Mouse (Mus musculus): ENCODE data around the gene Casp6. TPM values are rescaled to one million over a fixed set of nuclear protein-coding genes. Genes with fewer than 3 reads are reported as not detected.

The Casp6 gene
- polyA plus RNA-seq, 1 experiment: 19.1 TPM

DNA sequence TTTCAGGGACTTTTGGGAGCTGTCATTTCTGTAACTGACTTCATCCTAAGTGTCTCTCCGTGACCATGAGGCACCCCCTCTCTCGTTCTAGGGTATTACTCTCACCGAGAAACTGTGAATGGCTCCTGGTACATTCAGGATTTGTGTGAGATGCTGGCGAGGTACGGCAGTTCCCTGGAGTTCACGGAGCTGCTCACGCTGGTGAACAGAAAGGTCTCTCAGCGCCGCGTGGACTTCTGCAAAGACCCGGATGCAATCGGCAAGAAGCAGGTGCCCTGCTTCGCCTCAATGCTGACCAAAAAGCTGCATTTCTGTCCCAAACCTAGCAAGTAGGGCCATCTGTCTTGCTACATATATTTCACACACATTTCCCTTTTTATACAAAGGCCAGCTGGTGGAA, 12.0 kb downstream of the Casp6 start:
- DNase-seq (ENCODE audit: low read depth in 1 of 2, low spot score in 2 of 2): no peak
- H3K27me3 ChIP-seq (ENCODE audit: control insufficient read depth, insufficient read depth, low read length): no peaks in the 10 kb centered on the region
- no peak for TF ChIP-seq CTCF (IDR thresholded peaks at IDR 0.05; ENCODE audit: extremely low read depth, insufficient read depth, insufficient read length, insufficient replicate concordance)
- TF ChIP-seq POLR2A (IDR thresholded peaks at IDR 0.05; ENCODE audit: low read depth, low read length): no peak
- H3K36me3 ChIP-seq (ENCODE audit: control insufficient read depth, insufficient read depth, low read length): peaks cover 34% of the 10 kb centered on the region
- H3K4me3 ChIP-seq (ENCODE audit: extremely low read depth, insufficient read depth, insufficient read length): no peak overlapping the region
- 97% methylated on average over 13 of the region's 13 CpGs for WGBS
- no peaks in the 10 kb centered on the region for H3K4me1 ChIP-seq (ENCODE audit: control insufficient read depth, insufficient read depth, insufficient read length)
- H3K27ac ChIP-seq (ENCODE audit: insufficient read depth, low read length): no peak overlapping the region

DNA sequence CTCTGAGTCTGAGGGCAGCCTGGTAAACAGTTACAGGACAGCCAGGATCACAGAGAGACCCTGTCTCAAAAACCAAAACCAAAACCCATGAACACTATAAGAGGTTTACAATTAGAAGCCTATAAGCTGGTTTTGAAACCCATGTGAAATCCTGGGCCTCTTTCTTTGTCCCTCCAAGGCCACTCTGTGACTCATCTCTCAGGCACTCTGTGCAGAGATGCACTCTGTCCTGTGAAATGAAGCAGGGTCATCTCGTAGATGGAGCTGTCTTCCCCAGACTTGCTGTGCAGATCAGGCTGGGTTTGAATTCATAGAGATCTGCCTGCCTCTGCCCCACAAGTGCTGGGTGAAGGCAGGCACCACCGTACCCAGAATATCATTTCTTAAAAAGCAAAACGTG, 16.2 kb downstream of the Casp6 start:
- 83% methylated on average over 3 of the region's 3 CpGs for WGBS
- H3K36me3 ChIP-seq (ENCODE audit: control insufficient read depth, insufficient read depth, low read length): peaks cover 12% of the 10 kb centered on the region
- TF ChIP-seq POLR2A (IDR thresholded peaks at IDR 0.05; ENCODE audit: low read depth, low read length) (no peak), CTCF (IDR thresholded peaks at IDR 0.05; ENCODE audit: extremely low read depth, insufficient read depth, insufficient read length, insufficient replicate concordance) (no peak)
- no peak for DNase-seq (ENCODE audit: low read depth in 1 of 2, low spot score in 2 of 2)
- H3K4me3 ChIP-seq (ENCODE audit: extremely low read depth, insufficient read depth, insufficient read length): no peak overlapping the region
- no peaks in the 10 kb centered on the region for H3K4me1 ChIP-seq (ENCODE audit: control insufficient read depth, insufficient read depth, insufficient read length)
- no peak overlapping the region for H3K27ac ChIP-seq (ENCODE audit: insufficient read depth, low read length)
- no peaks in the 10 kb centered on the region for H3K27me3 ChIP-seq (ENCODE audit: control insufficient read depth, insufficient read depth, low read length)

DNA sequence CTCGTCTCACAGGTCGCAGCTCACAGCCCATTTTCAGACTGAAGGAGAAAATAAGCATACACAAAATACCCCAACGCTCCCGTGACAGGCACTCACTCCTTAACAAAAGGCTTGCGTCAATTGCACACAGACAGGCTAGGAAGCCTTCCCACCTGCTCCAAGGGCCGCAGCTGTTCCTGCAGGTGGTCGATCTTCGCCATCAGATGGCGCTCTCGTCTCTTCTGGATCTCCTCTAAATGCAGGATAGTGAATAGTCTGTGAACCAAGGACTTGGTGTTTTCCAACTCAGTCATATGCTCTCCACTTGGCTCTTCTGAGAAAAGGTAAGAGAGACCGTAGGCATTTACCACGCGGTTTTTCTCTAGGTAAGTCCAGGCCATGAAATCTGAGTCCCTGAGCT, 17.2 kb downstream of the Casp6 start:
- H3K27me3 ChIP-seq (ENCODE audit: control insufficient read depth, insufficient read depth, low read length): no peaks in the 10 kb centered on the region
- H3K36me3 ChIP-seq (ENCODE audit: control insufficient read depth, insufficient read depth, low read length): peaks cover 8% of the 10 kb centered on the region
- H3K4me3 ChIP-seq (ENCODE audit: extremely low read depth, insufficient read depth, insufficient read length): no peak overlapping the region
- no peak overlapping the region for H3K27ac ChIP-seq (ENCODE audit: insufficient read depth, low read length)
- peak; percentile 54; the same call in 1 of the 2 replicates for TF ChIP-seq CTCF (IDR thresholded peaks at IDR 0.05; ENCODE audit: extremely low read depth, insufficient read depth, insufficient read length, insufficient replicate concordance)
- no peak for TF ChIP-seq POLR2A (IDR thresholded peaks at IDR 0.05; ENCODE audit: low read depth, low read length)
- DNase-seq (ENCODE audit: low read depth in 1 of 2, low spot score in 2 of 2): peak in 1 of 2 experiments; percentile 27
- 22% methylated on average over 13 of the region's 13 CpGs for WGBS
- H3K4me1 ChIP-seq (ENCODE audit: control insufficient read depth, insufficient read depth, insufficient read length): no peaks in the 10 kb centered on the region

DNA sequence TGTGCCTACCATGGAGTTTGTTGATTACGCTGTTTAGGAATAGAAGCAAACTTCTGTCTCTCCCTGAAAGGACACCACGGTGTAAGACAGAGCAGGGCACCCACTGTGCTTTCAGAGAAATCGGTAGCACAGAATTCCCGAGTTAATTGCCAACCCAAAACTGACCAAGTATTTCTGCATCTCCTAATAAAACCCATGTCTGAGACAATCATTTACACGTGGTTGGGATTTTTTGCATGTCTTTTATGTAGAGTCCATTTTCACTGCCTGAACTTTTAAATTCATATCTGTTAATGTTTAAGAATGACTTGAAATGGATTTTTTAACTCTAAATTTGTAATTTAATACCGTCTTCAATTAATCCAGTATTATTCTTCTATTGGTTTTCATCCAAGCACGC, 22.4 kb downstream of the Casp6 start:
- Histone ChIP-seq H3K4me1 (ENCODE audit: control insufficient read depth, insufficient read depth, insufficient read length) (no peaks in the 10 kb centered on the region), H3K36me3 (ENCODE audit: control insufficient read depth, insufficient read depth, low read length) (no peaks in the 10 kb centered on the region), H3K4me3 (ENCODE audit: extremely low read depth, insufficient read depth, insufficient read length) (no peak overlapping the region), H3K27me3 (ENCODE audit: control insufficient read depth, insufficient read depth, low read length) (no peaks in the 10 kb centered on the region), H3K27ac (ENCODE audit: insufficient read depth, low read length) (no peak overlapping the region)
- 88% methylated on average over 7 of the region's 7 CpGs for WGBS
- TF ChIP-seq POLR2A (IDR thresholded peaks at IDR 0.05; ENCODE audit: low read depth, low read length) (no peak), CTCF (IDR thresholded peaks at IDR 0.05; ENCODE audit: extremely low read depth, insufficient read depth, insufficient read length, insufficient replicate concordance) (no peak)
- DNase-seq (ENCODE audit: low read depth in 1 of 2, low spot score in 2 of 2): no peak

DNA sequence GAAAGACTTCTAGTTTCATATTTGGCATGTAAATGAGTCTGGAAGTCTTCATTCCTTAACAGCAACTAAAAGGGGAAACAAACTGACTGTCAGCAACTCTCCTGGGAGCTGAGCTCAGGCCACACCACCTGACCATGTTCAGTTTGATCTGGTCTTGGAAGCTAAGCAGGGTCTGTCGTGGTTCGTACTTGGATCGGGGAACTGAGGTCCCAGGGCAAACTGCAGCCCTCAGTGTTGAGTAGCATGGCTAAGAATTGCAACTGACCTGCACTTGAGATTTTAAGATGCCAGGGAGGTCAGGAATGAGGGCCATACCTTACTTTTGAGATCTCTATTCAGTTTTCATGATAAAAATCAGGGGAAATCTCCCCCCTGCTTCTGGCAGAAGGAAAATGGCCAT, 24.6 kb downstream of the Casp6 start:
- no peaks in the 10 kb centered on the region for H3K4me1 ChIP-seq (ENCODE audit: control insufficient read depth, insufficient read depth, insufficient read length)
- 70% methylated on average over 3 of the region's 3 CpGs for WGBS
- no peak for DNase-seq (ENCODE audit: low read depth in 1 of 2, low spot score in 2 of 2)
- no peak for TF ChIP-seq CTCF (IDR thresholded peaks at IDR 0.05; ENCODE audit: extremely low read depth, insufficient read depth, insufficient read length, insufficient replicate concordance)
- TF ChIP-seq POLR2A (IDR thresholded peaks at IDR 0.05; ENCODE audit: low read depth, low read length): no peak
- H3K4me3 ChIP-seq (ENCODE audit: extremely low read depth, insufficient read depth, insufficient read length): no peak overlapping the region
- H3K36me3 ChIP-seq (ENCODE audit: control insufficient read depth, insufficient read depth, low read length): no peaks in the 10 kb centered on the region
- H3K27ac ChIP-seq (ENCODE audit: insufficient read depth, low read length): no peak overlapping the region
- H3K27me3 ChIP-seq (ENCODE audit: control insufficient read depth, insufficient read depth, low read length): no peaks in the 10 kb centered on the region

DNA sequence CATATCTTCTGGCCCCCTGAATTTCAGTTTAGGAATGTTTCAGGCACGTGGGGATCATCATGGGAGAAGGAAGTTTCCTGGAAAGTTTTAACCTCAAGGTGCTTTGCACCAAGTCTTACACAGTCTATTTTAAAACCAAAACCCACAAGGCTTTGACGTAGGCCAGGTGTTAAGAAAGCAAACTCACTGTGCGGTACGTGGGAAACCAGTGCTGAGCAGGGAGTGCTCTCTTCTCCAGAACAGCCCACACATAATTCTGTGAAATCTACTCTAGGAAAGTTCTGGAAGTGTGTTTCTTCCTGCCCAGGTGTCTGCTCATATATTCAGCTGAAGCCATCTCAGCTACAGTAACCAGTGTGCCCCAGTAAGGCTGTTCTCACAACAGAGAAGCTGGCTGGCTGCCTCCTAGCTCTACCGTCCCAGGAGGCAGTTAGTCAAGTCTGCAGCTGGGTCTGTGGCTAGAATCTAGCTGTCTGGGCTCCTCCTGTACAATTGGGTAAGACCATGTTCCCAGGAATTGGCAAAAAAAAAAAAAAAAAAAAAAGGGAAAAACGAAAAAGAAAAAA, 29.1 kb downstream of the Casp6 start:
- TF ChIP-seq CTCF (IDR thresholded peaks at IDR 0.05; ENCODE audit: extremely low read depth, insufficient read depth, insufficient read length, insufficient replicate concordance): no peak
- TF ChIP-seq POLR2A (IDR thresholded peaks at IDR 0.05; ENCODE audit: low read depth, low read length): no peak
- Histone ChIP-seq H3K4me1 (ENCODE audit: control insufficient read depth, insufficient read depth, insufficient read length) (no peaks in the 10 kb centered on the region), H3K4me3 (ENCODE audit: extremely low read depth, insufficient read depth, insufficient read length) (no peak overlapping the region), H3K27me3 (ENCODE audit: control insufficient read depth, insufficient read depth, low read length) (no peaks in the 10 kb centered on the region; the same call in 1 of the 2 replicates), H3K27ac (ENCODE audit: insufficient read depth, low read length) (no peak overlapping the region), H3K36me3 (ENCODE audit: control insufficient read depth, insufficient read depth, low read length) (no peaks in the 10 kb centered on the region)
- 53% methylated on average over 6 of the region's 6 CpGs for WGBS
- DNase-seq (ENCODE audit: low read depth in 1 of 2, low spot score in 2 of 2): no peak

DNA sequence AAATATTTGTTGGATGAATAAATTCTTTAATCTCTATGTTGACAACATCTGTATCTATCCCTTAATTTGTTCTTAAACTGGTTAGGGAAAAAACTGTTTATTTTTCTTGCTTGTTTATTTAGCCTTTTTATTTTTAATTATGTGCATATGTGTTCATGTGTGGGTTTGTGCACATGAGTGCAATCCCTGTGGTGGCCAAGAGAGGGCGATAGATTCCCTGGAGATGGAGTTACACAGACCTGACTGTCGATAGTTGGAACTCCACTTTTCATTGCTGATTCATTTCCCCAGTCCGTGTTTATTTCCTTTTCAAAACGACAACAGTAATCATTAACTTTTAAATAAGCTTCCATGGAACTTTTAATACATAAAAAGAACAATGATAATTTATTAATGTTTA, 31.2 kb downstream of the Casp6 start:
- H3K4me1 ChIP-seq (ENCODE audit: control insufficient read depth, insufficient read depth, insufficient read length): no peaks in the 10 kb centered on the region
- no peaks in the 10 kb centered on the region; the same call in 1 of the 2 replicates for H3K27me3 ChIP-seq (ENCODE audit: control insufficient read depth, insufficient read depth, low read length)
- no peaks in the 10 kb centered on the region for H3K36me3 ChIP-seq (ENCODE audit: control insufficient read depth, insufficient read depth, low read length)
- no peak overlapping the region for H3K4me3 ChIP-seq (ENCODE audit: extremely low read depth, insufficient read depth, insufficient read length)
- no peak for DNase-seq (ENCODE audit: low read depth in 1 of 2, low spot score in 2 of 2)
- no peak overlapping the region for H3K27ac ChIP-seq (ENCODE audit: insufficient read depth, low read length)
- TF ChIP-seq CTCF (IDR thresholded peaks at IDR 0.05; ENCODE audit: extremely low read depth, insufficient read depth, insufficient read length, insufficient replicate concordance) (peak; percentile 4; the same call in 1 of the 2 replicates), POLR2A (IDR thresholded peaks at IDR 0.05; ENCODE audit: low read depth, low read length) (no peak)
- 53% methylated on average over 4 of the region's 4 CpGs for WGBS

Data from spleen, adult 2 months (tissue).